Mouse (Mus musculus) thymus, adult 18-20 months (tissue): ENCODE data around the gene Tead3.
"Not testable (repeated sequence)": the region's sequence is repeated elsewhere in the genome, so short reads cannot be mapped to it uniquely, and the experiment has no call there.

Experiments
- DNase-seq, 2 experiments: peaks; one replicate each; pipeline ENCODE4 v3.0.0; 2022; ENCODE audit warnings: mixed read lengths in 2 of 2

The Tead3 gene

DNA sequence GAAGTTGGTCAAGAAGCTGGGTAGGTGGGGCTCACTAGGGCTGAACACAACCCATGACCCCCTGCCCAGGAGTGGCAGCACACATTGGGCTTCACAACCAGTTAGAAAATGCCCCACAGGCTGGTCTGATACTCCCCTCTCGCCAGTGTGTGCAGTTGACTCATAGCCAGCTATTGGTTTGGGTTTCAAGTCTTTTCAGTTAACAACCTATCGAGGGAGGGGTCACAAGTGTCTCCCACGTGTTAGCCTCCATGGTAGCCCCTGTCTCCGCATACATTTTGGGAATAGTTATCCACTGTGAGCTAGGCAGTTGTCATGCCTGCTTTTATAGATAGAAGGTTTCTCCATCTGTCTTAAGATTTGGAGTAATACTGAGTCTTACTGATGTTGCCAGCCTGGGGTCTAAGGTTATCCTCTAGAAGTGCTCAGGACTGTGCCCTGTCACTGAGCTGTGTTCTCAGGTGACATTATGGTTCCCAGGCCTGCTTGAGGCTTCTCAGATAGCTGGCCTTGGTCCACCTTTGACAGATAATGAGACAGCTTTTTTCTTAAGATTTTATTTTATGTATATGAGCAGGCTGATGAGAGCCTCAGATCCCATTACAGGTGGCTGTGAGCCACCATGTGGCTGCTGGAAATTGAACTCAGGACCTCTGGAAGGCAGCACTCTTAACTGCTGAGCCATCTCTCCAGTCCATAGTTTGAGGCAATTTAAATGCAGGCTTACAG is 20.9 kb downstream of the Tead3 start:
- DNase-seq, result no peak

DNA sequence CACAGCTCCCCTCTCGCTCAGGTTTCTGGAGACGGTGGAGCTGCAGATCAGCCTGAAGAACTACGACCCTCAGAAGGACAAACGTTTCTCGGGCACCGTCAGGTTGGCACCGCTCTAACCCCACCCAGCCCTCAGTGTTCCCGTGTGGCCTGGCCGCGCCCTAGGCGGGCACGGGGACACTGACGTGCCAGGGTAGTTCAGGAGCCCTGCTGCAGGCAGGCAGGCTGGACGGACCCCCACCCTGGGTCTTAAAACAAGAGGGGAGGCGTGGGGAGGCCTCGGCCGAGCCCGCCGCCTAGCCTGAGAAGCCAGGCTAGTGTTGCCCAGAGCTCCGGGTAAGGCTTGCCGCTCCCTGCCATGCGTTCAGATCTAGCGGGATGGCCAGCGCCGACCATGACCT is 21.7 kb downstream of the Tead3 start:
- no peak for DNase-seq

DNA sequence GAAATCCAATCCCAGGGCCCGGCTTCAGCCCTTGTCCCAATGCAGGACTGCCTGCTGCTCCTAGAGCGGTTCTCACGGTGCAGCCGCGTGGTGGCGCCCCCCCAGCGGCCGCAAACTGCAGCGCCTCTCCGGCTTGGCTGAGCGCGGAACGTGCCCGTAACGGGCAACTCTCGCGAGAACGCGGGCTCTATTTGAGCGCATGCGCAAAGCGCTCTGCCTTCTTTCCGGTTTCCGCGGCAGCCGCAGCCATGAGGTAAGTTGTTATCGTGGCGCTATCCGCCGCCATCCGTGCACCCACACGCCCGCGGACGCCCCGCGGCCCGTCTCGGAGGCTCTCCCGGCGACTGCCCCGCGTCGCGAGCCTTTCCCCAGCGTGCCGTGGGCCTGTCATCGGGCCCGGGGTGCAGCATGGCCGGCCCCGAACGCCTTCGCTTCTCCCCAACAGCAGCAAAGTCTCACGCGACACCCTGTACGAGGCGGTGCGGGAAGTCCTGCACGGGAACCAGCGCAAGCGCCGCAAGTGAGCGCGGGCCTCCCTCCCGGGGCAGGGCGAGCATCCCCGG is 22.2 kb downstream of the Tead3 start, which contains the start of gene Rpl10a:
Gene Rpl10a, plus strand, starts transcription at position 106 of the 563 bp plus-strand sequence.
- DNase-seq, result peak; percentile 92 to 94

DNA sequence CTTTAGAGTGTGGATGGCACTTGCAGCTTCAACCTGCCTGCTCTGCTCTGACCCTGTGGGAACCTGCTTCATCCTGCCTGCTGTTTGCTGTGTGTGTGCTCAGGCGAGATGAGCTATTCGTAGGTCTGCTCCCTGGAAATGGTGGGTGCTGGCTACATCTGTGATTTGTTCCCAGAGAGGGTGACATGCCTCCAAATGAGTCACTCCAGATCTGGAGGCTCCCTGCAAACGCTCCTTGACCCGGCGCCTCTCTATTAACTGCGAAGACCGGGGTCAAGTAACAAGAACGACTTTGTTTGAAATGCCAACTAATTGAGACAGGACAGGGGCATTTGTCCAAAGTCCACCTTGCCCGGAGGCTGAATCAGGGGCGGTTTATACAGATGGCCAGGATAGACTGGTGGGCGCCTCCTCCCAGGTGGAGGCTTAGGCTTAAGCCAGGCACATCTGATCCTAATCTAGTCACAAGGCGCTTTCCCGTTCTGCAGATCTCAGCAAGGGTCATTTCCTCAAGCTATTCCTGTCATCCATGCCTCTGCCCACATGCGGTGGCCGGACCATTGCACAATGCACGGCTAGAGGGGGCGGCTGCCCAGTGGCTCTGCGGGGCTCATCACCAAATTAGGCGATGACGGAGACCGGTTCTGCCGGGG is 22.8 kb downstream of the Tead3 start:
- DNase-seq, result no peak

DNA sequence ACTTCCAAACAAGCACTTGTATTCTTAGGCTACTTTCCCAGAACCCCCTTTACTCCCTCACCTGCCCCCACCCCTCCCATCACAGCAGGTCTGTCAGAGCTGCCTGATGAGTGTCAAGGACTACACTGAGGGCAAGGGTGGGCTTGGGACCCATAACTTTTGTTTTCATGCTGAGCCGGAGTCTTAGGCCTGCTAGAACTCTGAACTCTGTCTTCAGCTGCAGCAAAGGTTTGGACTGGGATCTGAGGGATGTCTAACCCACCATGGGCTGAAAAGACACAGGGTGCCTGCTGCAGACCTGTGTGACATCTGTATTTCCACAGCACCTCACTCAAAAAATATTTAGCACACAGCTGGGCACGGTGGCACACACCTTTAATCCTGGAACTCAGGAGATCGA is 23.7 kb downstream of the Tead3 start:
- no peak for DNase-seq

DNA sequence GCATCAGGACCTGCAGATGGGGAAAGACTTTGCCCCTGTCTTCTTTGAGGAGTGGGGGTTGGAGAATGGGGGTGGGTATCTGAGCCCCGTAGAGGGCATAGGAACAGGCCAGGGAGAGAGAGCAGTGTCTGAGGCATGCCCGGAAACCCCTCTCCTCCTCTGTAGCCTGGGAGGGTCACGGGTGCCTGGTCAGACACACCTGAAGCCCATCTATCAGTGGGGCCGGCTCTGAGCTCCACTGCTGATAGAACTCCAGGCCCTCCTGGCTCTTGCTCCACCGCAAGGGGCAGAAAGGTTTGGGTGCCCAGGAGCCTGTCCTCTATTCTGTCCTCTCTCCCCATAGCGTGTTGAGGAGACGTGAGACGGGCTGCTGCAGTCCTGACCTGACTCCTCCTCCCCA is 24.9 kb downstream of the Tead3 start:
- no peak for DNase-seq

DNA sequence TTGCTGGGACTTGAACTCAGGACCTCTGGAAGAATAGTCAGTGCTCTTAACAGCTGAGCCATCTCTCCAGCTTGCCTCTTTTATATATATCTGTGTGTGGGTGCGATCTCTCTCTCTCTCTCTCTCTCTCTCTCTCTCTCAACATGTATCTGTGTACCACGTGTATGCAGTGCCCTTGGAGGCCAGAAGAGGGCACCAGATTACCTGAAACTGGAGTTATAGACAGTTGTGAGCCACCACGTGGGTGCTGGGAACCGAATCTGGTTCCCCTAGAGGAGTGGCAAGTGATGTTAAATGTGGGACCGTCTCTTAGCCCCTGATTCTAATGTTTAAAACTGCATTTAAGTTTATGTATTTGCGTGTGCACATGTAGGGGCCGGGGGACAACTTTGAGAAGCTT is 26.2 kb downstream of the Tead3 start:
- DNase-seq, result not testable (repeated sequence)

DNA sequence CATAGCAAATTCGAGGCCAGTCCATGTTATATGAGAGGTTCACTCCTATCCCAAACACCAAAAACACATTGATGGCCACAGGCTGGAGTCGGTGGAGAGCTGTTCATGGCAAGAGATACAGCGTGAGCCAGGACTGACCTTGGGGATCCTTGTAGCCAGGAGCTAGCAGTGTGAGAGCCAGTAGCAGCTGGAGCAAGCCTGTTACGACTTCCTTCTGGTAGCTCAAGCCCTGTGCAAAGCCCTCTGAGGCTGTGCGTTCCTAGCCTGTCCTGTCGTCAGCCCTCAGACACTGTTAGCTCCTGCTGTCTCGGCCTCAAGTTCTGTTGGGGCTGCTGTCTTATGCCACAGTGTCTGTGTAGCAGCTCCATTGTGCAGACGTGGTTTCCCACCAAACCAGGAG is 26.8 kb downstream of the Tead3 start:
- DNase-seq, result no peak

DNA sequence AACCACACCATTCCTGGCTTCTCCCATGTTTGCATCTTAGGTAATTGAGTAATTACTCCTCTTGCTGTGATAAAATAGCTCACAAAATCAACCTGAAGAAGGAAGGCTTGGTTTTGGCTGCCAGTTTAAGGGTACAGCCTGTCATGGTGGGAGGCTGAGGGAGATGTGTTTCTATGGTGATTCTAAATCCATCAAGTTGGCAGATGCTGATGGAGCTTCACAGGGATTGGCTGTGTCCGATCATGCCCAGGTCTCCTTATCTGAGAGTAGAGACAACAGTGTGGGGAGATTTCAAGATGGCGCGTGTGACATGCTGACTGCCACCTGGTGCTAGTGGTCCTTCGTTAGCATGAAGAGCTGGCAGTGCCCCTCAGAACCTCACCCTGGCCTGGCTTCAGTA is 28.9 kb downstream of the Tead3 start:
- DNase-seq, result no peak

DNA sequence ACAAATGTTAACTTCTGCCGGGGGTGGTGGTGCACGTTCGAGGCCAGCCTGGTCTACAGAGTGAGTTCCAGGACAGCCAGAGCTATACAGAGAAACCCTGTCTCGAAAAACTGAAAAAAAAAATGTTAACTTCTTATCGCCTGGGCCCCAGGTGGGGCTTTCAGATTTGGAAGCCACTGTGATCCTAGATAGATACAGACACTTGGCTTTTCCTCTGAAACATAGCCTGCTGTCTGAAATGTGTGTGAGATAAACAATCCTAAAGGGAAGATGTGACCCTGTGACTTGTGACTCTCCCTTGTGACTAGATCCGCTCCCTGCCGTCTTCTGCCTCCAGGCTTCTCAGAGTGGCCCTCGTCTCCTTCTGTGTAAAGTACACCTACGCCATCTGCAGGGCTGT is 32.9 kb downstream of the Tead3 start:
- no peak for DNase-seq

DNA sequence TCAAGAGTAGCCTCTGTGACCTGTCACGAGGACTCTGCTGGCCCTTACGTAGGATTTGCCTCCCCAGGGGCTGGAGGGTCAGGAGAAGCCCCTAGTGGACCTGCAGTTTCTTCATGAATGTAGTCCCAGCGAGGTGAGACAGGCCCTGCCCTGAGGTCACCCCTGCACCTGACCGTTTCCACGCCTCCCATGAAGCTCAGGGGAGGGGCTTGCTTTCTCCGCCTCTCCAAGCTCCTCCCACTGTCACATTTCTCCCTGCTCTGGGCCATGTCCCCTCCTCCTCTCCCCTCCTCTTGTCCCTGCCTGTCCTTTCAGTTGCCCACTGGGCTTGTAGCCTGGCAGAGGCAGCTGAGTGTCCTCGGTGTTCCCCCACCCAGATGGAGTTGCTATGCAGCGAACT is 33.5 kb downstream of the Tead3 start:
- DNase-seq, result no peak

DNA sequence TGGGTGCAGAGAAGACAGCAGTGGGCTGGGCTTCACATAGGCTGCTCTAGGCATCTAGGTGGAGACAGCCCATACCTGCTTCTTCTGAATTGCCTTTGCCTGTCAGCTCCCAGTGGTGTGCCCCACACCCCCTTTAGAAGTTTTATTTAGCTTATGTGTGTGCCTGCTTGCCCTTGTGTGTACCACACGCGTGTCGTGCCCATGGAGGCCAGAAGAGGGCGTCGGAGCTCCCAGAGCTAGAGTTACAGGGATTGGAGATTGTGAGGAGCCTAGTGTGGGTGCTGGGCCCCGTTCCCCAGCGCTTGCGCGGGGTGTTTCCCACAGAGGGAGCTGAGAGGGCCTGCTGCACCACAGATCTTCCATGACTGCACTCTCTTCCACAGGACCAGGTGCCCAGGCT is 34.1 kb downstream of the Tead3 start:
- no peak for DNase-seq

DNA sequence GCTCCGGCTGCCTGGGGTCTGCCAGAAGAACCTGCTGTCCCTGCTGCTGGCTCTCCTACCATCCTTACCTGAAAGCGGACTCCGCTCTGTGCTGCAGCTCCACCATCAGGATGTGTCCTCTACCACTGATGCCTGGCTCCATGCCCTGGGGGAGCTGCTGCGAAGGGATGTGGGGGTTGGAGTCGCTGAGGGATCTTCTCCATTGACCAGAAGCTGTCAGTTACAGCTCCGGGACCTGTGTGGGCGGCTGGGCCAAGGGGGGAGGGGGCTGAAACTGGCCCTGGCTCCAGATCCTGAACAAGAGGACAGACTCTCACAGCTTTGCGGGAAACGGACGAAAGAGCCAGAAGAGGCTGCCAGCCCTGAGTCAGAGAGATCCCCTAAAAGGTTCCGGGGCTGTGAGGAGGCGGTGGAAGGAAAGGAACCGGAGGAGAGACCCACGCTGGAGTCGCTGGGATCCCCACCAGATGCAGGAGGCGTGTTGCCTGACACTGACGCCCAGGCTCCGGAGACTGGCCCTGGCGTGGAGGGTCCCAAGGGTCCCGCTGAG is 34.9 kb downstream of the Tead3 start:
- DNase-seq, result no peak

DNA sequence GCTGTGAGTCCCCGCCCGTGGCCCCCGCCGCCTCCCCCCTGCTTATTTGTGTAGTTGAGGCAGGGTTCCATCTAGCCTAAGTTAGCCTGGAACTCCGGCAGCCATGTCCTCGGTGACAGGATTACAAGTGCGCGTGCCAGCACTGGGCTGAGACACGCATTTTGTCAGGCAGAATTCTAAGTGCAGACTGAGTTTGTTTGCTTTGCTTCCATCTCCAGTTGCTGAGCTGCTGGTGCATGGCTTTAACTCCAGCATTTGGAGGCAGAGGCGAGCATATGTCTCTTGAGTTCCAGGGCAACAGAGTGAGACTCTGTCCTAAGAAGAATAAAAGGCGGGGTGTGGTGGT is 36.8 kb downstream of the Tead3 start:
- no peak for DNase-seq

DNA sequence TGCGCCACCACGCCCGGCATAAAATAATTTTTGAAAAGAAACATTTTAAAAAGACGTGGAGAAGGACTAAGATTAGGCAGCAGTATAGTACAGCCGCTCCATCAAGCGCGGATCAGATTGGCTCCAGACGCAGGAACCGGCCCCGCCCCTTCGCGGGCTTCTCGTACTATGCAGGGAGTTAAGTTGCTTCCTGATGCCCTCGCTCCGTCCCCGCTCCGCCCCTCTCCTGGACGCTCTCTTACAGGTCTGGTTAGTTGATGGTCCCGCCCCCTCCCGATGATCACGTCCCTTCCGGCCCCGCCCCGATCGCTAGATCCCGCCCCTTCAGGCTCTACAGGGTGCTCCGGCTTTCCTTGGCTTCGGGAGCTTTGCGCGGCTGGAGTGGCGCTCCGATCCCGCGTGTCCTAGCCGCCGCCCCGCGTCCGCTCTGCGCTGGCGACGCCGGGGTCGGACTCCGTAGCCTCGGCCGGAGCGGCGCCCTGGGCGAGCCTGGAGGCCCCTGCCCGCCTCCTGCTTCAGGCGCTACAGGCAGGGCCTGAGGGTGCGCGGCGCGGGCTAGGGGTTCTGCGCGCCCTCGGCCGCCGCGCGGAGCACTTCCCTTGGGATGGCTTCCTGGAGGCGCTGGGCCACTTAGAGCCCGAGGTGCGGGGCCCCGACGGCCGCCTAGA is 37.3 kb downstream of the Tead3 start, which contains the start of gene Fance:
Gene Fance, plus strand, starts transcription at position 308 of the 668 bp plus-strand sequence.
- DNase-seq, result peak; percentile 93 to 96

DNA sequence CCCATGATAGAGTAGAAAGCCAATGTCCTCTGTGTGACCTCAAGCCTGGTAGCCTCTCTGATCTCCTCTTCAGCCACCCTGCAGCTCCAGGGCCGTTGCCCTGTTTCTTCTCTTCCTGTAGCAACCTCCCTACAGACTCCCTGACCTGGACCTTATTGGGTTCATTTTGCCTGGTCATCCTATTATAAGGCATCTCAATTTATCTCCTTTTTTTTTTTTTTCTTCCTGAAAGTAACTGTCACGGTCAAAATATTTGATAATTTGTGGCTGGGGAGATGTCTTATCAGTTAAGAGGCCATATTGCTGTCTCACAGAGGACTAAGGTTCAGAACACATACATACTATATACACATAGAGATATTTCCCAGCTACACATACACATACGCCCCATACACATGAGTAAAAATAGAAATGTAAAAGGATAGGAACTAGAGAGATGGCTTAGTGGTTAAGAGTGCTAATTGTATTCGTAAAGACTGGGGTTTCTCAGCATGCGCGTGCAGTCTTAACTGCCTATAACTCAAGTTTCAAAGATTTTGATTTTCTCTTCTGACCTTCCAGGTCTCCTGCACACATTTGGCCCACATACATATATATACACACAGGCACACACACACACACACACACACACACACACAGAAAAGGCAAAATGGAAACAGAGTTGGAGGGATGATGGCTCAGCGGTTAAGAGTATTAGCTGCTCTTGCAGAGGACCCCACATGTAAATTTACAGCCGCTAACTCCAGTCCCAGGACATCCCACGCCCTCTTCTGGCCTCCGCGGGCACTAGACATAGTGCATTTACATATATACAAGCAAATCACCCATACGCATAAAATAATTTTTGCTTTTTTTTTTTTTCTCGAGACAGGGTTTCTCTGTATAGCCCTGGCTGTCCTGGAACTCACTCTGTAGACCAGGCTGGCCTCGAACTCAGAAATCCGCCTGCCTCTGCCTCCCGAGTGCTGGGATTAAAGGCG is 38.1 kb downstream of the Tead3 start:
- no peak for DNase-seq

DNA sequence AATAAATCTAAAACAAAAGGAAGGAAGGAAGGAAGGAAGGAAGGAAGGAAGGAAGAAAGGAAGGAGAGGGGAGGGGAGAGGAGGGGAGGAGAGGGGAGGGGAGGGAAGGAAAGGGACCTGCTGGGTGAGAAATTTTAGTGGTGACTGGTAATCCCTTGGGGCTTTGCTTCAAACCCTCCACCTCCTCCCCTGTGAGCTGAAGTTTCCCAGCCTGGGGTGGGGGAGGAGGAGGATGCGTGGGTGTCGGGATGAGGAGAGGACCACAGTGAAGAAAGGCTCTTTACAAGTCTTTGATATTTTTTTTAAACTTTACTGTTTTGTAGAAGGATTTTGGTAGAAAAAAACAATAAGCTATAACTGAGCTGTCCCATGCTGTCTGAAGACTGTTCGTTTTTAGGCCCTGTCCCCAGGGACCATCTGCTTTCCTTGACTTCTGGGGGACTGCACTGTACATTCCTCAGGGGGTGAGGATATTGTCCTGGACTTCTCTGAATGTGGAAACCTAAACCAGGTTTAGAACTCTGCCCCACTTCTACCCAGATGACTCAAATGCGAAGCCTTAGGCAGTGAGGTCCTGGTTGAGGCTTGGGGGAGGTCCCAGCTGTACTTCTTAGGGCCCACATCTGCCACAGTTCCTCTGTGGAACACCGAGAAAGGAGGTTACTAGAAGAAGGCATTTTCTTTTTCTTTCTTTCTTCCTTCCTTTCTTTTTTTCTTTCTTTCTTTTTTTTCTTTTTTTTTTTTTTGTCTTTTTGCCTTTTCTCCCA is 39.1 kb downstream of the Tead3 start:
- DNase-seq, result no peak

DNA sequence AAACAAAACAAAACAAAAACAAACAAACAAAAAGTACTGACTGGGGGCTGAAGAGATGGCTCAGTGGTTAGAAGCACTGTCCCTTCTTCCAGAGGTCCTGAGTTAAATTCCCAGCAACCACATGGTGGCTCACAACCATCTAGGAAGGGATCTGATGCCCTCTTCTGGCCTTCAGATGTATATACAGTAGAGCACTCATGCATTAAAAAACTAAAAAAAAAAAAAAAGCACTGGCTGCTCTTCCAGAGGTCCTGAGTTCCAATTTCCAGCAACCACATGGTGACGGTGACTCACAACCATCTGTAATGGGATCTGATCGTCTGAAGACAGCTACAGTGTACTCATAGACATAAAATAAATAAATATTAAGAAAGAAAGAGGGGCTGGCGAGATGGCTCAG is 39.8 kb downstream of the Tead3 start:
- no peak for DNase-seq

DNA sequence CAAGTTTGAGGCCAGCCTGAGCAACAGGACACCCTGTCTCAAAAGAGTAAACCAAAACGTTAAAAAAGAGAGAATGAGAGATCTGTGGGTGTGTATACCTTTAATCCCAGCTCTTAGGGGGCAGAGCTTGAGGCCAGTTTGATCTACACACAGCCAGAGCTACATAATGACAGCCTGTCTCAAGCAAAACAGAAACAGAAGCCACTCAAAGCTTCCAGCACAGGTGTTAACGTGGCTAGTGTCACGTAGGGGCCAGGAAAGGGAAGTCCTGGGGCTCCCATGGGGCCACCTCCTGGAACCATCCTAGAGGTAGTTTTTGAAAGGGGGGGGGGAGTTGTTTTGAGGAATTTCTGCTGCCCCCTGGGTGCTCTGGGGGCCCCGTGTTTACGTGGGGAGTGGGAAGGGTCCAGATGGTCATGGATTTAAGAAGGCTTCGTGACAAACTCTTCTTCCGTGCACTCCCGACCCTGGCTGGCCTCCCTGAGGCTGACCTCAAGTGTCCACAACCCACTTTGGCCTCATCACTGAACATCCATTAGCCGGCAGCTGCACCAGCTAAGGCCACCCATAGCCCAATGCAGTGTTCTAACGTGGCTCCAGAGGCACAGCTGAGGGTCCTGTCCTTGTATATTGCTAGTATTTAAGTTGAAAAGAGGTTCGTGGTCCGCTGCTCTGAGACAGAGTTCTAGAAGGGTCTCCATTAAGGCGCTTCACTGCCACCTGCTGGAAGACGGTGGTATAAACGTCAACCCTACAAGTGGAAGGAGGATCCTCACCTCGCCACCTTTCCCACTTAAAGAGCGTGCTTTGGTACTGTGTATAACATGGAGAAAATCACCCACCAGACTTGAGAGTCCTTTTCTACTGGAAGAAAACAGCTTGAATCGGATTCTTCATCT is 42.1 kb downstream of the Tead3 start:
- DNase-seq, result peak; percentile 57 to 75

DNA sequence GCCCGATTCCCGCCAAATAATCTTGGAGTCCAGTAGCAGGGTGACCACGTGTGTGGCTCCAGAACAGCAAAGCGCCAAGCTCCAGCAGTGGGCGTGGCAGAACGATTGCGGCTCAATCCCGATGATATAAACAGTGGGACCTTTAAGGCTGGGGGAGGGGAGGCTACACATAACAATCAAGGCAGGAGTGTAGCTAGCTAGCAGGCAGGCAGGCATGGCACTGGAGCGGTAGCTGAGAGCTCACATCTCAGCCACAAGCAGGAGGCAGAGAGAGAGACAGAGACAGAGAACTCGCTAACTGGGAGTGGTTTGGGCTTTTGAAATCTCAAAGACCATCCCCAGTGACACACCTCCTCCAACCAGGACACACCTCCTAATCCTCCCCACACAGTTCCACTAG is 45.4 kb downstream of the Tead3 start:
- DNase-seq, result no peak
